Comparison of ENCODE assay signal across 9 mouse cellular contexts in the genomic region with DNA sequence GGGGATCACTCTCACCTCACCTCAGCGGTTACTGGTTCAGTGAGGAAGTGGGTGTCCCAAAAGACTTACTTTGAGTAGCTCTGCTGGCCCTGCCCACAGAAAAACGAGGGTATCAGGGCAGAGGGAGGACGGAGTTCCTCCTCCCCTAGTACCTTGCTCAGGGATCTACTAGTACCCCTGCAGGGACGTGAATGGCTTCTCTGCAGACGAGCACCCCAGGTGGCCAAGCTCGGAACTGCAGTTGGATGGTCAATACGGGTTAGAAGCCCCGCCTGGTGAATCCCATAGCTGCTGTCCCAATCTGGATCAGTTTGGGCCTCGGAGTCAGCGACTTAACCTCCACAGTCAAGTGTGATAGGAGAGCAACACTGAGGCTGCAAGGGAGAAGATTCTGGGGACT. TPM values are rescaled to one million over a fixed set of nuclear protein-coding genes. Genes with fewer than 3 reads are reported as not detected.
A peak's percentile ranks its signal among the peaks of the same experiment; 100 is the strongest.
DNase-seq lines count a peak whose midpoint lies in the region; ATAC-seq and TF ChIP-seq lines count a peak whose summit lies in the region.
"Had no signal": no experiment of that assay in that cellular context is flagged by ENCODE, and none has a peak within 500 bp of the region (broad histone marks: within the 10 kb centered on the region; RNA-seq: fewer than 3 reads in every experiment).

No protein-coding gene starts in this region.

- peak overlapping the region; percentile 47 for H3K4me2 ChIP-seq in heart, embryonic 16.5 days (ENCODE audit: low read depth, low read length)
- peak overlapping the region; percentile 36; the same call in 1 of the 2 replicates for H3K4me2 ChIP-seq in liver, embryonic 11.5 days
- peak overlapping the region; percentile 48 for H3K4me2 ChIP-seq in stomach, embryonic 15.5 days
- H3K4me2 ChIP-seq: liver, embryonic 15.5 days had no signal

- ATAC-seq in heart, embryonic 16.5 days (replicated peaks; ENCODE audit: extremely low read depth, insufficient read depth, low FRiP score), result no peak
- ATAC-seq in liver, embryonic 11.5 days (replicated peaks; ENCODE audit: low FRiP score), result 0 out of 2 replicates have a peak, but pooled peaks have one; percentile 10
- no peak for ATAC-seq in stomach, embryonic 15.5 days (ENCODE audit: insufficient read depth, low FRiP score, low read depth)

- no peak for TF ChIP-seq POLR2A in brain, embryonic 14.5 days (IDR thresholded peaks at IDR 0.05; ENCODE audit: borderline replicate concordance, extremely low read depth, insufficient read depth, insufficient read length, poor library complexity, severe bottlenecking)

- peak; percentile 82 to 88 for DNase-seq in CD8-positive naive resting alpha-beta T cell, adult 2 months (ENCODE audit: low read depth in 2 of 2, low spot score in 2 of 2)
- peak; percentile 90 for DNase-seq in brain, embryonic 14.5 days (ENCODE audit: low read depth)
- DNase-seq in forebrain, embryonic 10.5 days (ENCODE audit: extremely low spot score, low spot score), result peak; percentile 88
- DNase-seq in kidney, postnatal 14 days, result peak; percentile 92
- peak; percentile 84 for DNase-seq in liver, embryonic 11.5 days (ENCODE audit: low spot score)
- DNase-seq in neural tube, embryonic 10.5 days (ENCODE audit: extremely low spot score, low spot score), result peak; percentile 96

- peak; percentile 95 for TF ChIP-seq CTCF in brain, embryonic 14.5 days (IDR thresholded peaks at IDR 0.05; ENCODE audit: borderline replicate concordance, extremely low read depth, insufficient read depth, insufficient read length)

- H3K9ac ChIP-seq in heart, embryonic 16.5 days (ENCODE audit: low read length), result no peak overlapping the region
- no peak overlapping the region for H3K9ac ChIP-seq in liver, embryonic 11.5 days (ENCODE audit: low read depth, low read length)
- H3K9ac ChIP-seq in stomach, embryonic 15.5 days, result no peak overlapping the region
- H3K9ac ChIP-seq: liver, embryonic 15.5 days had no signal

- no peaks in the 10 kb centered on the region for H3K36me3 ChIP-seq in forebrain, embryonic 10.5 days (replicated peaks)
- H3K36me3 ChIP-seq in heart, embryonic 16.5 days (ENCODE audit: control insufficient read depth, insufficient read depth), result no peaks in the 10 kb centered on the region
- H3K36me3 ChIP-seq in liver, embryonic 11.5 days (ENCODE audit: control insufficient read depth, insufficient read depth, low read length), result no peaks in the 10 kb centered on the region
- no peaks in the 10 kb centered on the region for H3K36me3 ChIP-seq in stomach, embryonic 15.5 days
- H3K36me3 ChIP-seq: liver, embryonic 15.5 days had no signal

- WGBS in forebrain, embryonic 10.5 days, result 9% methylated on average over 10 of the region's 10 CpGs
- WGBS in heart, embryonic 16.5 days, result 3% methylated on average over 10 of the region's 10 CpGs
- WGBS in liver, embryonic 11.5 days, result 7% methylated on average over 10 of the region's 10 CpGs
- WGBS in stomach, embryonic 15.5 days, result 6% methylated on average over 10 of the region's 10 CpGs

- H3K27ac ChIP-seq in forebrain, embryonic 10.5 days, result no peak overlapping the region
- no peak overlapping the region for H3K27ac ChIP-seq in heart, embryonic 16.5 days (ENCODE audit: low read length)
- H3K27ac ChIP-seq in liver, embryonic 11.5 days (ENCODE audit: low read depth, low read length), result no peak overlapping the region
- H3K27ac ChIP-seq in stomach, embryonic 15.5 days, result no peak overlapping the region
- H3K27ac ChIP-seq: liver, embryonic 15.5 days had no signal

- H3K4me3 ChIP-seq in forebrain, embryonic 10.5 days, result peak overlapping the region; percentile 16
- H3K4me3 ChIP-seq in heart, embryonic 16.5 days (ENCODE audit: low read length), result no peak overlapping the region
- H3K4me3 ChIP-seq in liver, embryonic 11.5 days (ENCODE audit: low read depth, low read length), result no peak overlapping the region
- H3K4me3 ChIP-seq in stomach, embryonic 15.5 days (replicated peaks), result no peak overlapping the region
- H3K4me3 ChIP-seq: liver, embryonic 15.5 days had no signal

- H3K4me1 ChIP-seq in forebrain, embryonic 10.5 days, result peaks cover 15% of the 10 kb centered on the region
- peaks cover 8% of the 10 kb centered on the region for H3K4me1 ChIP-seq in heart, embryonic 16.5 days (ENCODE audit: control insufficient read depth, insufficient read depth, low read length)
- H3K4me1 ChIP-seq in liver, embryonic 11.5 days (replicated peaks; ENCODE audit: control insufficient read depth, insufficient read depth, low read length), result no peaks in the 10 kb centered on the region
- H3K4me1 ChIP-seq in stomach, embryonic 15.5 days, result peaks cover 12% of the 10 kb centered on the region; the same call in 1 of the 2 replicates

- H3K27me3 ChIP-seq in forebrain, embryonic 10.5 days (ENCODE audit: poor library complexity, severe bottlenecking), result peaks cover 8% of the 10 kb centered on the region
- H3K27me3 ChIP-seq in heart, embryonic 16.5 days (ENCODE audit: control insufficient read depth, insufficient read depth, low read length), result 0 out of 2 replicates have a peak, but pooled peaks cover 4% of the 10 kb centered on the region
- peaks cover 4% of the 10 kb centered on the region; the same call in 1 of the 2 replicates for H3K27me3 ChIP-seq in liver, embryonic 11.5 days (replicated peaks; ENCODE audit: control insufficient read depth, insufficient read depth, low read length)
- no peaks in the 10 kb centered on the region for H3K27me3 ChIP-seq in stomach, embryonic 15.5 days (replicated peaks)

- H3K9me3 ChIP-seq in forebrain, embryonic 10.5 days, result no peaks in the 10 kb centered on the region
- no peaks in the 10 kb centered on the region for H3K9me3 ChIP-seq in heart, embryonic 16.5 days (replicated peaks; ENCODE audit: control insufficient read depth, low read length)
- H3K9me3 ChIP-seq in liver, embryonic 11.5 days (ENCODE audit: control insufficient read depth, low read length), result no peaks in the 10 kb centered on the region
- no peaks in the 10 kb centered on the region for H3K9me3 ChIP-seq in stomach, embryonic 15.5 days
- H3K9me3 ChIP-seq: liver, embryonic 15.5 days had no signal

RNA-seq across cellular contexts. Expression of a gene that starts 12.8 kb away (rescaled TPM):
- 7.7 and 8.4 TPM in 2 replicates for polyA plus RNA-seq in brain, embryonic 14.5 days (2012; rRNA removed)
- 0.55 and 1.2 TPM in 2 replicates for polyA plus RNA-seq in forebrain, embryonic 10.5 days (2016; fragmentation: Nextera tagmentation; extraction: Ambion mirVana)
- polyA plus RNA-seq in heart, embryonic 16.5 days (2015; fragmentation: Nextera tagmentation; extraction: Ambion mirVana), result 1.8 and 2.5 TPM in 2 replicates
- polyA plus RNA-seq in liver, embryonic 11.5 days (2014; fragmentation: Nextera tagmentation; extraction: Ambion mirVana), result 2.2 and 2.4 TPM in 2 replicates
- polyA plus RNA-seq in stomach, embryonic 15.5 days (2015; fragmentation: Nextera tagmentation; extraction: Ambion mirVana), result 2.6 and 3.1 TPM in 2 replicates

RNA-seq across cellular contexts. Expression of a gene that starts 14.1 kb away (rescaled TPM):
- polyA plus RNA-seq in brain, embryonic 14.5 days (2012; rRNA removed), result 34.3 and 36.8 TPM in 2 replicates
- polyA plus RNA-seq in forebrain, embryonic 10.5 days (2016; fragmentation: Nextera tagmentation; extraction: Ambion mirVana), result 0.28 and 0.79 TPM in 2 replicates
- polyA plus RNA-seq in heart, embryonic 16.5 days (2015; fragmentation: Nextera tagmentation; extraction: Ambion mirVana), result 0.35 and 0.54 TPM in 2 replicates
- polyA plus RNA-seq in liver, embryonic 11.5 days (2014; fragmentation: Nextera tagmentation; extraction: Ambion mirVana), result 0.08 and 0.27 TPM in 2 replicates
- polyA plus RNA-seq in stomach, embryonic 15.5 days (2015; fragmentation: Nextera tagmentation; extraction: Ambion mirVana), result 0.23 and 0.26 TPM in 2 replicates

RNA-seq across cellular contexts. Expression of a gene that starts 42.3 kb away (rescaled TPM):
- 374 and 382 TPM in 2 replicates for polyA plus RNA-seq in brain, embryonic 14.5 days (2012; rRNA removed)
- 159 and 161 TPM in 2 replicates for polyA plus RNA-seq in forebrain, embryonic 10.5 days (2016; fragmentation: Nextera tagmentation; extraction: Ambion mirVana)
- 34.9 and 37.2 TPM in 2 replicates for polyA plus RNA-seq in heart, embryonic 16.5 days (2015; fragmentation: Nextera tagmentation; extraction: Ambion mirVana)
- polyA plus RNA-seq in liver, embryonic 11.5 days (2014; fragmentation: Nextera tagmentation; extraction: Ambion mirVana), result 14.0 and 14.2 TPM in 2 replicates
- polyA plus RNA-seq in stomach, embryonic 15.5 days (2015; fragmentation: Nextera tagmentation; extraction: Ambion mirVana), result 63.8 and 69.3 TPM in 2 replicates

Comparison
In these comparisons a context has a peak if more than half of its experiments do, and no peak if none do; other contexts are left out.
1. RNA of a gene that starts 14.1 kb away (polyA plus RNA-seq): 34.3 to 36.8 TPM in brain, embryonic 14.5 days; 0.28 to 0.79 TPM in forebrain, embryonic 10.5 days, 0.35 to 0.54 TPM in heart, embryonic 16.5 days, 0.08 to 0.27 TPM in liver, embryonic 11.5 days and 0.23 to 0.26 TPM in stomach, embryonic 15.5 days; every median in the first group is over 10 times any median in the second.
2. Peak in every context shown above with its lines, with median percentiles within 50 percentile points of each other: DNase-seq and H3K4me2 ChIP-seq.